In the genomic region with DNA sequence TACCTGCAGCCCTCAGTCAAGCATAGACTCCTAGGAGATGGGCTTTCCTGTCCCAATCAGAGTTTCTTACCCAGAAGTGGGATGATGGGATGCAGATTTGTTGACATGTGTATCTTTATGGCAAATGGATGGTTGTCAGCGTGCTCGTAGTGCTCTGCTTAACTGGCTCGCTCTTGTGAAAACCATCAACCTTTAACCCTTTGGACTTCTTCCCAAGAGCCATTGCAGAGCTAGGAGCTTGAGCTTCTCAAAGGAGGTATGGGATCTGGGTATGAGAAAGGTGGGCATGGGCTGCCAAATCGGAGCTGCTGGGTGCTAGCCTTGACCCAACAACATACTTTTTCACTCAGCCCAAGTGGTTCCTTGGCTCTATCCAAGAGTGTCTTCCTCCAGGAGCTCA, we compare ENCODE assay signal across 7 mouse cellular contexts.
"Had no signal": no experiment of that assay in that cellular context is flagged by ENCODE, and none has a peak within 500 bp of the region (broad histone marks: within the 10 kb centered on the region; RNA-seq: fewer than 3 reads in every experiment).

No protein-coding gene starts in this region.

- DNase-seq: gastrocnemius, adult 2 months; gastrocnemius, postnatal 10 days; gastrocnemius, postnatal 25 days; heart, adult 2 months; heart, postnatal 10 days; heart, postnatal 4 days; liver had no signal
